Mouse (Mus musculus) MEL (cell line): ENCODE results near the gene Sez6l2.

ENCODE experiments used
- CTCF ChIP-seq, 3 experiments: IDR thresholded peaks in 2 of 3; conservative IDR thresholded peaks in 1 of 3; 2 replicates each; pipeline ENCODE4 v1.5.1; 2011 to 2012; ENCODE audit warnings: low read length in 3 of 3, low read depth in 2 of 3, mild to moderate bottlenecking in 2 of 3, improper control_type of control experiment in 1 of 3, inconsistent platforms in 1 of 3, mixed read lengths in 1 of 3, moderate library complexity in 1 of 3; ENCODE audit not compliant: control insufficient read depth in 1 of 3, insufficient read depth in 1 of 3, poor library complexity in 1 of 3, severe bottlenecking in 1 of 3
- E2F4 ChIP-seq: IDR thresholded peaks from 2 replicates; pipeline ENCODE4 v1.6.1; 2011; ENCODE audit warnings: low read depth, low read length, improper control_type of control experiment, borderline replicate concordance
- HCFC1 ChIP-seq: IDR thresholded peaks from 2 replicates; pipeline ENCODE4 v1.6.1; 2012; ENCODE audit warnings: low read depth, mild to moderate bottlenecking, inconsistent platforms, low read length, improper control_type of control experiment, moderate library complexity
- MEF2A ChIP-seq: IDR thresholded peaks from 2 replicates; pipeline ENCODE4 v1.6.1; 2014; ENCODE audit warnings: low read depth, mild to moderate bottlenecking, inconsistent platforms, low read length, improper control_type of control experiment; ENCODE audit not compliant: poor library complexity, insufficient replicate concordance, severe bottlenecking; ENCODE audit errors: extremely low read depth
- SIN3A ChIP-seq: IDR thresholded peaks from 2 replicates; pipeline ENCODE4 v1.6.1; 2012; ENCODE audit warnings: low read length, improper control_type of control experiment, inconsistent platforms

DNA sequence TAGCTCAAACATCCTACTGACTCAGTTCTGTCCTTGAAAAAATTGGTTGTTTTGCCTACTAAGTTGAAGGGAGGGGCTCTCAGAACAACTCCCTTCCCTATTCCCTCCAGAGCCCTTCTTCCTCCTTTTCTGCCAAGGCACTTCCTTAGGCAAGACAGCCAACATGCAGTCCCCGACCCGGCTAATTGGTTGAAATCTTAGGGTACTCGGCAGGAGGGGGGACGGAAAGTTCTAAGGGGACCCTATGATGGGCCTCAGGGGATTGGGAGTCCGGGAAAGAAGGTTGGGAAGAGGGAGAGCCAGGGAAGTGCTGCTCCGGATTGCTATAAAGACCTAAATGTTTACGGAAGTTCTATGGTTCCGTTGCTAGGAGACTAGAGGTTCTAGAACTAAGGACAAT, 25.1 kb downstream of the Sez6l2 start:
- no peak for TF ChIP-seq HCFC1
- TF ChIP-seq MEF2A: no peak
- TF ChIP-seq CTCF (IDR thresholded peaks at IDR 0.05 in 2 of 3, conservative IDR thresholded peaks at IDR 0.05 in 1 of 3; ENCODE audit: control insufficient read depth in 1 of 3, insufficient read depth in 1 of 3, low read depth in 2 of 3, low read length in 3 of 3, poor library complexity in 1 of 3, severe bottlenecking in 1 of 3): no peak
- no peak for TF ChIP-seq E2F4
- no peak for TF ChIP-seq SIN3A
